Mouse (Mus musculus): ENCODE measurements around the gene Fam110a.

The Fam110a gene

DNA sequence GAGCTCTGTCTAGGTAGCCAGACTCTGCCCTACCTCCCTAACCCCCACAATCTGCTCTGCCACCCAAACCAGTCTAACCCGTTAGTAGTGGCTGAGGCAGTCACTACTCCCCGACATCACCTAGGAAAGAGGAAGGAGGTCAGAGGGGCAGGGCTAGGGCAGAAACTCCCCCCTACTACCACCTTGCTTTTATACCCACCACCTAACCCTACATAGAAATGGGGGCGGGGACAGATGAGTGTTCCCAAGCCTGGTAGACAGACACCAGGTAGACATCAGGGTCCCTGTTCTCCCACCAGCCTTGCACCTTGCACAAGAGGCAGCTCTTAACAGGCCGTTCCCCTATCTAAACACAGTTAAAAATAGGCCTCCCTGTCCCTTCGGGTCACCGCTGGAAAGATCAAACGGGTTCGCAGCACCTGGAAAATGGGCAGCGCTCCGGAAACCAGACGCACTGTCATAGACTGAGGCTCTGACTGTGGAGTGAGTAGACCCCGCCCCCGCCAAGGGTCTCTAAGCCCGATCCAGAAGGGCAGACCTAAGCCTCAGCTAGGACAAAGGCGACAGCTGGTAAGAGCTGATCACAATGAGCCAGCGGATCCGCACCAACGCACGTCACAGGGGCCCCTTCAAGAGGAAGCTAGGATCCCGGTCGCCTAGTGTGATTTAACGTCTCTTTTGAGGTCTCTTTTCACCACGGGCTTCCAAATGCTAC, 7.0 kb downstream of the Fam110a start:
- in situ Hi-C loops (cut with MboI, MseI): loop anchor here in 1 of 2 experiments (25.0 kb wide), 1 partner anchor 1514 kb away; the partner anchor contains the start of gene 4930404H24Rik

GRCm38 (mm10) chr2:151971748-151972147, 8.3 kb downstream of the Fam110a start:
- in situ Hi-C loops (cut with MboI, MseI): loop anchor here in 1 of 2 experiments (25.0 kb wide), 1 partner anchor 1516 kb away; the partner anchor contains the start of gene 4930404H24Rik

DNA sequence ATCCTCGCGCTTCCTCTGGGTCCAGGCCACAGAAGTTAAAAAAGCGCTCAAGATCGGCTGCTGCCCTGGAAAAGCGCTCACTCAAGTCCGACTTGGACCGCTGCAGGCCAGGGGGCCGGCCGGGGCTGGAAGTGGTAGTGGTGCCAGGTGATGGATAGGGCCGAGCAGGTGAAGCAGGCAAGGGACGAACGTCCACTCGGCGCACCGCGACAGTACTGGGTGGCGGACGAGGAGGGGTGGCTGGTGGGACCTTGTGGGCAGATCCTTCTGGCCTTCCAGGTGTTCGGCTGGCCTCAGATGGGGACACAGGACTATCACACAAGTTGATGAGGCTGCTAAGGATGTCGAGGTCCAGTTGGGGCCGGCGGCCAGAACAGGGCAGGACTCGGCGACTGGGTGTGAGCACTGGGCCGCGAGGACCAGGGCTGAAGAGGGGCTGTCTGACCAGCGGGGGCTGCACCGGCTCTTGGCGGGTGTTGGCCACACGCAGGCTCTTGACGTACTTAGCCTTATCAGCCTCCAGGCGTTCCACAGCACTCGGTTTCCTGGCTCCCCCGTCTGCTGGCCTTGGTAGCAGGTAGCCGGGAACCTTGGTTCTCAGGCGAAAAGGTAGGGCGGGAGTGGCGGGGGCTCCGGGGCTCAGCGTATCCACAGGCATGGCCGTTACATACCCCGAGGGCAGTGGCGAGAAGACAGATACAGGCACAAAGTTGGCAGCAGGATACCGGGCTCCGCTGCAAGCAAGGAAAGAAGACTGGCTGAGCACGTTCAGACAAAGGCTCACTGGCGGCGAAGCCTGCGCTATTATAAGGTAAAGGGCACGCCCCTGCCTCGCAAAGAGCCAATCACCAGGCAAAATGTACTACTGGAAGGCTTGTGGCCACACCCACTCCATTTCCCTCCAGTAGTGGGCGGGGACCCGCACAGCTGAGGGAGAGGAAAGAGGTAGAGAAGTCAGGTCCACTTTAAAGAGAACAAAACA, 9.5 kb downstream of the Fam110a start:
- in situ Hi-C loops (cut with MboI, MseI): loop anchor here in 1 of 2 experiments (25.0 kb wide), 1 partner anchor 1517 kb away; the partner anchor contains the start of gene 4930404H24Rik

DNA sequence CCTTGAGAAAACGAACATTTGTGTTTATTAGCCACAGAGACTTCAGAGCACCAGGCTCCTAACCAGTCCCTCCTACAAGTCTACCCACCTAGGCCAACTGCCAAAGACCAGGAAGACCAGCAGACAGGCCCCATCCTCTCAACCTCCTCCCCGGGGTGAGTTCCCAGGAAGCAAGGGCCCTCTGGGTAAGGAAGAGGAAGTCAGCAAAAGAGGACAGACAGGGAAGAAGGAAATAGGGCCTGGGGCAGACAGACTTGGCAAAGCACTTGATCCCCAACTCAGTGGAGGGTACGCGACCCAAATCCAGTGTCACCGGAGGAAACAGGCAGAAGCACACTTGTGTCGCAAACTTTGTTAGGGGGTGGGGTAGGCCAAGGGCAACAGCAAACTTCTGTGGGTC, 10.6 kb downstream of the Fam110a start:
- in situ Hi-C loops (cut with MboI, MseI): loop anchor here (5.0 to 25.0 kb wide), 2 partner anchors 437 to 1518 kb away; partner anchors contain the start of gene 4930404H24Rik (in 1 of the 2)

DNA sequence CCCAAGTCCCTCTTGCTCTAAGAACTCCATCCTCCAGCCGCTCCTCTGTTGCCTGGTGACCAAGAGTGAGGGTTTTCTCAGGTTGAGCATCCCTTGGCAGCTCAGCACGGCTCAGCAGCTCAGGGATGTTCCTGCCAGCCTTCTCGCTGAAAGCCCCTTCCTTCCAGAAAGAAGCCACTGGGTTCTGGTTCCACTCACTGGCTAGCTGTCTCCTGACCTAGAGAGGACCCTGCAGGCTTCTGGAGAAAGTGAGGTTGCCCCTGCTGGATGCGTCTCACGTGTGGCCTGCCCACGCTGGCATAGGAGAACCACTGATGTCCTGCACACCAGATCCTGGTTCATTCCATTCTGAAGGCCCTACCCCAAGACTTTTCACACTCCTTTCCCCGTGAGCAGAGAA, 11.0 kb downstream of the Fam110a start:
- in situ Hi-C loops (cut with MboI, MseI): loop anchor here (5.0 to 25.0 kb wide), 2 partner anchors 437 to 1518 kb away; partner anchors contain the start of gene 4930404H24Rik (in 1 of the 2)

GRCm38 (mm10) chr2:151968451-151968850, 11.6 kb downstream of the Fam110a start:
- in situ Hi-C loops (cut with MboI, MseI): loop anchor here (5.0 to 25.0 kb wide), 2 partner anchors 436 to 1519 kb away; partner anchors contain the start of gene 4930404H24Rik (in 1 of the 2)

DNA sequence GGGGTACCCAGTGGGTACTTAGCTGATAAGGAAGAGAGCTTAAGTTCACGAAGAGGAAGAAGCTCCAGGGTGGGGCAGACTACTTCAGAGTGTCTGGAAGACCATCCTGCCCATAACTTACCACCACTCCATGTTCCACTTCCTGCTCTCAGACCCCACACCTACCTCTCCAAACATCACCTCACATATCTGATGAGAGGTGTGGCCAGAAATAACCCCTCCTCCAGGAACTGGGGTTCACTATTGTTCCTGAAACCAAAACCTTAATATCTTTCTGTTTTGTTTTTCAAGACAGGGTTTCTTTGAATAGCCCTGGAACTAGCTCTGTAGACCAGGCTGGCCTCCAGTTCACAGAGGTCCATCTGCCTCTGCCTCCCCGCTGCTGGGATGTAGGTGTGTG, 12.2 kb downstream of the Fam110a start:
- in situ Hi-C loops (cut with MboI, MseI): loop anchor here (5.0 to 25.0 kb wide), 2 partner anchors 435 to 1520 kb away; partner anchors contain the start of gene 4930404H24Rik (in 1 of the 2)

GRCm38 (mm10) chr2:151967176-151967750, 12.8 kb downstream of the Fam110a start:
- in situ Hi-C loops (cut with MboI, MseI): loop anchor here (5.0 to 25.0 kb wide), 2 partner anchors 435 to 1520 kb away; partner anchors contain the start of gene 4930404H24Rik (in 1 of the 2)

DNA sequence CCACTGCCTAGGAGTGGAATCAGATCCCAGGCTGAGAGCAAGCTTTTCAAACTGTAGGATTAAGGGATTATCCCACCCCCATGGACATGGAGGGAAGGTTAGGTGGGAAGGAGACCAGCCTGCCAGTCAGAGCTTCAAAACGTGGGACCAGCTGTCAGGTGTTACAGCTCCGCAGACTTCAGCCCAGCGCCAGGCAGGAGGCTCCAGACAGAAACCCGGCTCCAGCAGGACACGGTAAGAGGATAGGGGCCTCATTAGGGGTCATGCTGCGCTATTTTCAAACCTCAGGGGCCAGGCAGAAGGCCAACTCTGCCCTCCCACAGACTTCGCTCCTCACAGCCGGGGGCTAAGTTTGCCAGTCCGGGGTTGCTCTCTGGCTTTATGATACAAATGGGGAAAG, 16.0 kb downstream of the Fam110a start:
- in situ Hi-C loops (cut with MboI, MseI): loop anchor here in 1 of 2 experiments (25.0 kb wide), 1 partner anchor 1523 kb away; the partner anchor contains the start of gene 4930404H24Rik

DNA sequence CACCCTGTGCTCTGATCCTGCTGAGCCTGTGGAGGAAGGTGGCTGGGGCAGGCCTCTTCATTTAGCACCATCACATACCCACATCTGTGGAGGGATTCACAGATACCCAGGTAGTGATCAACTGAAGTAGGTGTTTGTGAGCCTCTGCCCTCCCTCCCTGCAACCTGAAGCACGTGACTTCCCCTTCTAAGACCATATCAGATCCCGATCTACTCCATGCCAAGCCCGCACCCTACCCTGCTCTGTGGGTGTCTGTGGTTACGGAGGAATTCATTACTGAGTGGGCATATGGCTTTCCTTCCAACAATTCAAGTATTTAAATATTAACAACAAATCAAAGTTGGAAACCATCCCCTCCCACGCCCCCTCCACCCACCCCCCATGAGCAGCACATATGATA, 16.7 kb downstream of the Fam110a start:
- in situ Hi-C loops (cut with MboI, MseI): loop anchor here in 1 of 2 experiments (25.0 kb wide), 1 partner anchor 1524 kb away; the partner anchor contains the start of gene 4930404H24Rik

GRCm38 (mm10) chr2:151962474-151962873, 17.5 kb downstream of the Fam110a start:
- in situ Hi-C loops (cut with MboI, MseI): loop anchor here in 1 of 2 experiments (25.0 kb wide), 1 partner anchor 1525 kb away; the partner anchor contains the start of gene 4930404H24Rik

DNA sequence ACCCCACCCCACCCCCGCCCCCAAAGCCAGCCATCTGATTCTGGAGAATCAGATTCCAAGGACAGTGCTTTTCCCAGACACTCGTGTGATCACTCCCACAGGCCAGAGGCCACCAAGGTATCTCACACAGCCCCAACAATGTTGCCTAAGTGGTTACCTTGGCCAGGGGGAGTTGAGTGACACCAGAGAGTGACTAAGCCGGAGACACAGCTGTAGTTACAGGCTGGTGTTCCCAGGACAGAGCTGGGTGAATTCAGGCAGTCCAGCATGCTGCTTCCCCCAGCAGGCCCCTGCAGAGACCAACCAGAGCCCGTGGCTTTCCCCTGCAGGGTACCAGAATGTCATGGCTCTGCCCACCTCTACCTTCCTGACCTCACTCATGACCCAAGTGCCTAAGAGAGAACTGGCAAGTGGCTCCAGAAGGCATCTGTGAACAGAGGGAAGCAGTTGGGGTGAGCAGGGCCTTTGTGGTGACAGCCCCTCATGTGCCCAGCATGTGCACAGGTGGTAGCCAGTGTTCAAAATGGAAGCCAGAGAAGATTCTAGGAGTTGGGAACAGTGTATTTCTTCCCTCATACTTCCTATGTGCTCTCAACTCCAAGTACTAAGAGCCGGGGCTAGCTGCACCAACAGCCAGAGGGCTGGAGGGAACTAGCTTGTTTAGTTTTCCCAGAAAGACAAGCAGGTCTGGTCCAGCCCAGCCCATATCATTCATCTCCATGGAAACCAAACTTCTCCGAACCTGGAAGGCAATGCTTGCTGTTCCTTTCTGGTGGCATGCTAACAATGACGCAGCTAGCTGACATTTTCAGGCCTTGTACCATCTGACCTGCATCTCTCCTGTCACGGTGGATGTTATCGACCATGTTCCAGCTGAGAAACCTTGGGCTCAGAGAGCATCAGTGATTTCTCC, 18.5 kb downstream of the Fam110a start:
- in situ Hi-C loops (cut with MboI, MseI): loop anchor here in 1 of 2 experiments (25.0 kb wide), 1 partner anchor 1526 kb away; the partner anchor contains the start of gene 4930404H24Rik

- in situ Hi-C loops (cut with MboI, MseI): loop anchor here in 1 of 2 experiments (25.0 kb wide), 1 partner anchor 1528 kb away; the partner anchor contains the start of gene 4930404H24Rik
These were observed 20.7 kb downstream of the Fam110a start for GRCm38 (mm10) chr2:151959274-151959673.

GRCm38 (mm10) chr2:151956500-151957137, 23.4 kb downstream of the Fam110a start:
- in situ Hi-C loops (cut with MboI, MseI): loop anchor here in 1 of 2 experiments (25.0 kb wide), 1 partner anchor 1531 kb away; the partner anchor contains the start of gene 4930404H24Rik

GRCm38 (mm10) chr2:151953665-151954064, 26.4 kb downstream of the Fam110a start:
- in situ Hi-C loops (cut with MboI, MseI): loop anchor here in 1 of 2 experiments (25.0 kb wide), 1 partner anchor 1534 kb away; the partner anchor contains the start of gene 4930404H24Rik

DNA sequence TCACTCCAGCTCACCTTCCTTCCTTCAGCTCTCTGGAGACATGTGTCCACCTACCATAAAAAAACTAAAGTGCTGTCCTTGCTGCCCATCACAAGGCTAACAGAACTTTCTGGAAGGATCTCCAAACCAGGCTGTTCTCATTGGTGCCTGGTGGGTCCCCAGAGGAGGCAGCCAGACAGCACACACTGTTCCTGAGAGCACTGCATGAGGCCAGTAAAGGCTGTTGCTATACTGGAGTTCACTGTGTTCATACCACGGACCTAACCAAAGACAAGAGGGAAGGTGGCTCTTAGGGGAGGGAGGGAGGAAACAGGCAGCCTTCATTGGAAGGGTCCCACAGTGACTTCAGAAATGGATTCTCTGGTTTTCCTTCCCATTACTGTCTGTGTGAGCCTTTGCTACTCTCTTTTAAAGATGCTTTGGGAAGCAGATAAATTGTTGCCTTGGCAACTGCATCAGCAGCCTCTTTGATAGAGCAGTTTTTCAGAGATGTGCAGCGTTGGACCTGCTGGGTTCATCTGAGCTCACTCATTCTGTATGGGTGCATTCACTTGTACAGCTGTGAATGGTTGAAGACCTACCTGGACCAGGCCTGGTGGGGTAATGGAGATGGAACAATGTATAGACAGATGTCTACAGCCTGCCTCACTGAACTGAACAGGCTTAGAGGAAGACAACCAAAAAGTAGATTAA, 30.8 kb downstream of the Fam110a start:
- in situ Hi-C loops (cut with MboI, MseI): loop anchor here in 1 of 2 experiments (5.0 kb wide), 1 partner anchor 58 kb away; no protein-coding TSS in a partner anchor

DNA sequence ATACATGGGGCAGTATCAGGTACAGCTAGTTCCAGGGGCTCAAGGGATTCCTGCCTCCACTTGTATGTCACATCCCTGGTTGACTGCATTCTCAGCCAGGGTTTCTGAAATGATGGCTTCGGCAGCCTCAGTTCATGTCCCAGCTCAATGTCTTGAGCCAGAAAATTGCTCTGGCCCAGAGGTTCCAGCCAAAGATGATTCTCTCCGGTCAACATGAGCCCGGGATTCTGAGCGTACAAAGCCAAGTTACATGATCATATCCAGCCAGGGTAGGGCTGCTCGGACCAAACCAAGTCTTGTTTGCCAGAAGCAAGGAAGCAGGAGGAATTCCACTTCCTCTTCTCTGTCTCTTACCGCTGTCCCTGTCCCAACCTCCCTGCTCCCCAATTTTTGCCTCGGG, 31.7 kb downstream of the Fam110a start:
- in situ Hi-C loops (cut with MboI, MseI): loop anchor here in 1 of 2 experiments (5.0 kb wide), 1 partner anchor 59 kb away; no protein-coding TSS in a partner anchor

DNA sequence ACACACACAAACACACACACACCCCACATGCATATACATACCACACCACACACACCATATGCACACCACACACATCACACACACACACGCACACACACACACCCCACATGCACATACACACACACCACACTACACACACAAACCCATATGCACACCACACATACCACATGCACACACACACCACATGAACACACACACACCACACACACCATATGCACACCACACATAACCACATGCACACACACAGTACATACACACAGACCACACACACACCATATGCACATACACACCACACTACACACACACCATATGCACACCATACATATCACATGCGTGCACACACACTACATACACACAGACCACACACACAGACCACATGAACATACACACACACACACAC, 32.4 kb downstream of the Fam110a start:
- in situ Hi-C loops (cut with MboI, MseI): loop anchor here in 1 of 2 experiments (5.0 kb wide), 1 partner anchor 60 kb away; no protein-coding TSS in a partner anchor
